8 mouse cellular contexts compared by ENCODE assay signal in the genomic region with DNA sequence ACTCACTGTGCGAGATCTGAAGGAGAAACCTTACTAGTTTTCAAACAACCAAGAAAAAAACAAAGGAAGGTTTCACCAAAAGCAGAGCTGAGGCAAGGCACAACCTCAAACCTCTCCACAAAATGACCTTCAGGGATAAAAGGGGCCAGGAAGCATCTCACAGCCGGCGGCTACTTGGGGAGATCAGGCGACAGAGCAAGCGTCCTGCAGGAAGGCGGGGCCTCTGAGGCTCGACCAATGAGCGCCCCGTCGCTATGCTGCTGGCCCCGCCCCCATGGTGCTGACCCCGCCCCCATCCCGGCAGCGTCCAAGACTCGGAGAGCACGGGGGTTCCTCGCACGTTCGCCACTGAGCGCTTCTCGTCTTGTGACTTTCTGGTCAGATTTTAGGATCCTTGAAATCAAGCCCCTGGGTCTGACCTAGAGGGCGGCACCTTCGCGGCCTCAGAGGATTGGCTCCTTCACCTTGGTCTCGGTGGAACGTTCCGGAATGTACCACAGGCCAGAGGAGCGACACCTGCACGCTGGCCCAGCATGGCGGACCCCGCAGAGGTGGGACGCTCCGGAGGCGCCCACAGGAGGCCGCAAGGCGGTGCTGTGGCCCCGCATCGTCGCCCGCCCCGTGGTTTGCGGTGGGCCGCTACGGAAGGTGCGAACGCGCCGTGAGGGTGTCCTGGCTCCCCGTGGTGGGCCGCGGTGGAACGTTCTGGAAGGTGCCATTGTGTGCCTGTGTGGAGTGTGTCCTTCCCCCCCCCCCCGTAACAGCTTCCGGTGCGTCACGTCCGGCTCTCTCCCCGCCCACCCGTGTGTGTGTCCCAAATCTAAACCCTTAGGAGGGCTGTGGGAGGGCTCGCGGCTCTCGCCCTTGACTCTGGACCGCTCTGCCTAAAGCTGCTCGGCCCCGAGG. TPM values are rescaled to one million over a fixed set of nuclear protein-coding genes. Genes with fewer than 3 reads are reported as not detected.
DNase-seq lines count a peak whose midpoint lies in the region; ATAC-seq and TF ChIP-seq lines count a peak whose summit lies in the region.

TSS of gene Slc35e2 (plus strand) at position 326 of the 906 bp plus-strand sequence.

- peak within 1 kb of the TSS; percentile 78 to 93 (median 88) for H3K4me3 ChIP-seq in CH12.LX (replicated peaks in 1 of 3; ENCODE audit: low read depth in 2 of 3, low read length in 2 of 3, poor library complexity in 1 of 3)
- peak within 1 kb of the TSS; percentile 69 for H3K4me3 ChIP-seq in forebrain, embryonic 12.5 days (replicated peaks)
- H3K4me3 ChIP-seq in heart, postnatal 0 days (ENCODE audit: low read depth, low read length): peak within 1 kb of the TSS; percentile 88
- H3K4me3 ChIP-seq in liver, embryonic 16.5 days (ENCODE audit: low read depth, low read length): peak within 1 kb of the TSS; percentile 96
- peak within 1 kb of the TSS; percentile 98 for H3K4me3 ChIP-seq in neural tube, embryonic 13.5 days
- peak within 1 kb of the TSS; percentile 98 for H3K4me3 ChIP-seq in testis, adult 2 months (ENCODE audit: control insufficient read depth, low read depth, low read length)

- peak; percentile 84 for TF ChIP-seq POLR2A in CH12.LX (IDR thresholded peaks at IDR 0.05; ENCODE audit: low read depth, low read length)
- peak; percentile 74 for TF ChIP-seq POLR2A in testis, adult 2 months (IDR thresholded peaks at IDR 0.05; ENCODE audit: control insufficient read depth, low read depth, low read length)

- dilution Hi-C loops in CH12.LX (cut with MboI; ENCODE audit: extremely low pct_ligation_motif_present, extremely low pct_unique_long_range_greater_than_20kb, low sequenced_read_pairs): no loop called here

- TF ChIP-seq CTCF in CH12.LX (conservative IDR thresholded peaks at IDR 0.05 in 1 of 2, IDR thresholded peaks at IDR 0.05 in 1 of 2; ENCODE audit: low read depth in 2 of 2, low read length in 2 of 2): no peak
- peak; percentile 19; the same call in 1 of the 2 replicates for TF ChIP-seq CTCF in heart, postnatal 0 days (IDR thresholded peaks at IDR 0.05; ENCODE audit: low read depth)
- no peak for TF ChIP-seq CTCF in testis, adult 2 months (IDR thresholded peaks at IDR 0.05; ENCODE audit: control insufficient read depth, insufficient read depth, insufficient replicate concordance, low read depth, low read length)

- H3K27me3 ChIP-seq in CH12.LX (replicated peaks): no peaks in the 10 kb centered on the region
- no peaks in the 10 kb centered on the region for H3K27me3 ChIP-seq in forebrain, embryonic 12.5 days
- no peaks in the 10 kb centered on the region for H3K27me3 ChIP-seq in heart, postnatal 0 days (ENCODE audit: control insufficient read depth, insufficient read depth, low read length)
- H3K27me3 ChIP-seq in liver, embryonic 16.5 days (ENCODE audit: control insufficient read depth, insufficient read depth, low read depth, low read length): no peaks in the 10 kb centered on the region
- H3K27me3 ChIP-seq in neural tube, embryonic 13.5 days: no peaks in the 10 kb centered on the region
- no peaks in the 10 kb centered on the region for H3K27me3 ChIP-seq in testis, adult 2 months (ENCODE audit: control insufficient read depth, insufficient read depth, low read length)

- H3K4me1 ChIP-seq in CH12.LX (ENCODE audit: control insufficient read depth in 1 of 2, insufficient read depth in 2 of 2): peaks cover 5 to 46% of the 10 kb centered on the region in 2 experiments
- peaks cover 13% of the 10 kb centered on the region for H3K4me1 ChIP-seq in forebrain, embryonic 12.5 days
- no peaks in the 10 kb centered on the region for H3K4me1 ChIP-seq in heart, postnatal 0 days (ENCODE audit: control insufficient read depth, insufficient read depth)
- peaks cover 38% of the 10 kb centered on the region for H3K4me1 ChIP-seq in liver, embryonic 16.5 days (ENCODE audit: control insufficient read depth, low read depth, low read length)
- H3K4me1 ChIP-seq in neural tube, embryonic 13.5 days (replicated peaks): peaks cover 21% of the 10 kb centered on the region
- H3K4me1 ChIP-seq in testis, adult 2 months (ENCODE audit: control insufficient read depth, insufficient read depth, low read length): peaks cover 6% of the 10 kb centered on the region

- no peak for TF ChIP-seq RAD21 in CH12.LX (IDR thresholded peaks at IDR 0.05; ENCODE audit: low read depth, low read length)

- peak; percentile 94 for DNase-seq in CH12.LX (ENCODE audit: extremely low read depth)
- peak; percentile 86 for DNase-seq in c-Kit-positive CD71-positive TER-119-negative erythroid progenitor cells, embryonic 14.5 days (ENCODE audit: low read depth)
- DNase-seq in heart, postnatal 0 days (ENCODE audit: low spot score): peak; percentile 96
- peak; percentile 99 for DNase-seq in kidney, postnatal 4 days

- under 1% methylated on average over 62 of the region's 65 CpGs for WGBS in forebrain, embryonic 12.5 days
- under 1% methylated on average over 53 of the region's 65 CpGs for WGBS in heart, postnatal 0 days
- WGBS in liver, embryonic 16.5 days (ENCODE audit: insufficient replicate concordance): under 1% methylated on average over 64 of the region's 65 CpGs
- WGBS in neural tube, embryonic 13.5 days: under 1% methylated on average over 60 of the region's 65 CpGs

- in situ Hi-C loops in CH12.LX (cut with MboI; ENCODE audit: low pct_ligation_motif_present, low pct_unique_long_range_greater_than_20kb, low sequenced_read_pairs): no loop called here

- peaks cover 24% of the 10 kb centered on the region for H3K79me2 ChIP-seq in CH12.LX (replicated peaks; ENCODE audit: control insufficient read depth, extremely low read depth, insufficient read depth, poor library complexity, severe bottlenecking)

- H3K9ac ChIP-seq in CH12.LX (ENCODE audit: insufficient read depth, low read depth): peak within 1 kb of the TSS; percentile 86
- H3K9ac ChIP-seq in forebrain, embryonic 12.5 days: peak within 1 kb of the TSS; percentile 87
- H3K9ac ChIP-seq in heart, postnatal 0 days (replicated peaks; ENCODE audit: low read depth, low read length): peak within 1 kb of the TSS; percentile 94
- H3K9ac ChIP-seq in liver, embryonic 16.5 days (ENCODE audit: low read depth, low read length): peak within 1 kb of the TSS; percentile 91
- H3K9ac ChIP-seq in neural tube, embryonic 13.5 days: peak within 1 kb of the TSS; percentile 98

- TF ChIP-seq EP300 in CH12.LX (IDR thresholded peaks at IDR 0.05; ENCODE audit: low read length): peak; percentile 9; the same call in 1 of the 2 replicates
- TF ChIP-seq EP300 in heart, postnatal 0 days (IDR thresholded peaks at IDR 0.05; ENCODE audit: low read depth): peak; percentile 80; the same call in 1 of the 2 replicates

- ATAC-seq in forebrain, embryonic 12.5 days (ENCODE audit: low FRiP score): peak; percentile 94
- peak; percentile 94 for ATAC-seq in heart, postnatal 0 days (ENCODE audit: insufficient read depth, low read depth)
- ATAC-seq in liver, embryonic 16.5 days (ENCODE audit: low read depth): peak; percentile 92
- peak; percentile 97 for ATAC-seq in neural tube, embryonic 13.5 days (ENCODE audit: low read depth)

- no peaks in the 10 kb centered on the region for H3K9me3 ChIP-seq in CH12.LX (replicated peaks; ENCODE audit: low read length)
- no peaks in the 10 kb centered on the region for H3K9me3 ChIP-seq in forebrain, embryonic 12.5 days
- no peaks in the 10 kb centered on the region for H3K9me3 ChIP-seq in heart, postnatal 0 days (replicated peaks; ENCODE audit: control insufficient read depth, low read length)
- H3K9me3 ChIP-seq in liver, embryonic 16.5 days (replicated peaks; ENCODE audit: control insufficient read depth, low read length): no peaks in the 10 kb centered on the region
- H3K9me3 ChIP-seq in neural tube, embryonic 13.5 days: no peaks in the 10 kb centered on the region

- peak within 1 kb of the TSS; percentile 86 for H3K4me2 ChIP-seq in CH12.LX (ENCODE audit: insufficient read depth, low read depth, poor library complexity, severe bottlenecking)
- H3K4me2 ChIP-seq in forebrain, embryonic 12.5 days: peak within 1 kb of the TSS; percentile 82
- H3K4me2 ChIP-seq in heart, postnatal 0 days (ENCODE audit: low read depth, low read length): peak within 1 kb of the TSS; percentile 99
- H3K4me2 ChIP-seq in liver, embryonic 16.5 days (ENCODE audit: low read depth, low read length): peak within 1 kb of the TSS; percentile 88
- peak within 1 kb of the TSS; percentile 94 for H3K4me2 ChIP-seq in neural tube, embryonic 13.5 days

- H3K36me3 ChIP-seq in CH12.LX (replicated peaks in 1 of 2; ENCODE audit: control insufficient read depth in 1 of 2, insufficient read depth in 1 of 2, low read length in 1 of 2): peaks cover 3 to 30% of the 10 kb centered on the region in 2 experiments
- H3K36me3 ChIP-seq in forebrain, embryonic 12.5 days (replicated peaks): peaks cover 8% of the 10 kb centered on the region
- H3K36me3 ChIP-seq in heart, postnatal 0 days (replicated peaks; ENCODE audit: control insufficient read depth, insufficient read depth, low read length): peaks cover 10% of the 10 kb centered on the region; the same call in 1 of the 2 replicates
- H3K36me3 ChIP-seq in liver, embryonic 16.5 days (ENCODE audit: control insufficient read depth, insufficient read depth): no peaks in the 10 kb centered on the region
- H3K36me3 ChIP-seq in neural tube, embryonic 13.5 days: peaks cover 20% of the 10 kb centered on the region; the same call in 1 of the 2 replicates
- no peaks in the 10 kb centered on the region for H3K36me3 ChIP-seq in testis, adult 2 months (ENCODE audit: control insufficient read depth, insufficient read depth, low read length)

- peak within 1 kb of the TSS; percentile 99 for H3K27ac ChIP-seq in CH12.LX (ENCODE audit: insufficient read depth, low read depth)
- peak within 1 kb of the TSS; percentile 98 for H3K27ac ChIP-seq in forebrain, embryonic 12.5 days
- peak within 1 kb of the TSS; percentile 99 for H3K27ac ChIP-seq in heart, postnatal 0 days (ENCODE audit: low read depth)
- H3K27ac ChIP-seq in liver, embryonic 16.5 days (ENCODE audit: low read length): peak within 1 kb of the TSS; percentile 95
- H3K27ac ChIP-seq in neural tube, embryonic 13.5 days (replicated peaks): peak within 1 kb of the TSS; percentile 100
- H3K27ac ChIP-seq in testis, adult 2 months (ENCODE audit: control insufficient read depth, insufficient read depth, low read depth, low read length): peak within 1 kb of the TSS; percentile 99

TF ChIP-seq in CH12.LX, 34 proteins besides CTCF, POLR2A, EP300 and RAD21 (continues in another document):
- TF ChIP-seq HCFC1 (IDR thresholded peaks at IDR 0.05; ENCODE audit: low read depth, low read length): peak; percentile 77

RNA-seq across cellular contexts. Expression of gene Slc35e2, which starts in this region (rescaled TPM):
- total RNA-seq in CH12.LX (2012; rRNA removed) (14.2 and 14.6 TPM in 2 replicates), CH12.LX (2014; rRNA removed) (9.9 and 10.4 TPM in 2 replicates)
- 6.2 and 8.2 TPM in 2 replicates for polyA plus RNA-seq in CH12.LX (2012; ENCODE audit: insufficient read length, low read depth)
- 12.9 and 14.1 TPM in 2 replicates for polyA plus RNA-seq in forebrain, embryonic 12.5 days (2016; fragmentation: Nextera tagmentation; extraction: Ambion mirVana)
- total RNA-seq in heart, postnatal 0 days (2014; rRNA removed; ENCODE audit: low replicate concordance): 11.8 and 14.4 TPM in 2 replicates
- 3.6 and 4.4 TPM in 2 replicates for polyA plus RNA-seq in heart, postnatal 0 days (2015; fragmentation: Nextera tagmentation; extraction: Ambion mirVana)
- 5.6 and 6.4 TPM in 2 replicates for polyA plus RNA-seq in liver, embryonic 16.5 days (2015; fragmentation: Nextera tagmentation; extraction: Ambion mirVana)
- polyA plus RNA-seq in neural tube, embryonic 13.5 days (2015; fragmentation: Nextera tagmentation; extraction: Ambion mirVana): 14.6 and 15.9 TPM in 2 replicates
- 3.2 and 3.5 TPM in 2 replicates for polyA plus RNA-seq in testis, adult 2 months (2012; rRNA removed)

Comparison
In these comparisons a context has a peak if more than half of its experiments do, and no peak if none do; other contexts are left out.
1. Peak in every context shown above with its lines: DNase-seq, ATAC-seq, H3K4me3 ChIP-seq and H3K27ac ChIP-seq.